Mouse (Mus musculus) CH12F3 (cell line): ENCODE results near the gene Avil.

Experiments
- in situ Hi-C: fragments of 300-500 bp; cut with MboI; formaldehyde crosslinking; loops from 2 replicates; pipeline ENCODE4 v1.14.3; 2020; ENCODE audit warnings: low sequenced_read_pairs

The Avil gene

GRCm38 (mm10) chr10:127017071-127017470 is 16.6 kb downstream of the Avil start:
- in situ Hi-C loops = no loop called here

- in situ Hi-C loops = no loop called here
Measured at GRCm38 (mm10) chr10:127018422-127018821, 17.9 kb downstream of the Avil start.

- in situ Hi-C loops = no loop called here
Measured at GRCm38 (mm10) chr10:127030336-127031296, 30.1 kb downstream of the Avil start, which contains the start of gene Tsfm. Gene Tsfm, minus strand, starts transcription at chr10:127030840.

GRCm38 (mm10) chr10:127033301-127033741 is 32.8 kb downstream of the Avil start:
- in situ Hi-C loops = no loop called here

- in situ Hi-C loops = no loop called here
Measured at GRCm38 (mm10) chr10:127036273-127036672, 35.8 kb downstream of the Avil start.

- in situ Hi-C loops = no loop called here
Measured at GRCm38 (mm10) chr10:127037641-127038040, 37.1 kb downstream of the Avil start.

- in situ Hi-C loops = no loop called here
Measured at GRCm38 (mm10) chr10:127040569-127041214, 40.2 kb downstream of the Avil start.

- in situ Hi-C loops = no loop called here
Measured at GRCm38 (mm10) chr10:127041274-127041766, 40.8 kb downstream of the Avil start, which contains the start of the genes Mettl1 and Eef1akmt3. Gene Mettl1, plus strand, starts transcription at chr10:127041414. Gene Eef1akmt3, minus strand, starts transcription at chr10:127041513.

GRCm38 (mm10) chr10:127041774-127042338 is 41.3 kb downstream of the Avil start:
- in situ Hi-C loops = no loop called here

- in situ Hi-C loops = no loop called here
Measured at GRCm38 (mm10) chr10:127042468-127043115, 42.1 kb downstream of the Avil start.

GRCm38 (mm10) chr10:127043187-127043586 is 42.7 kb downstream of the Avil start:
- in situ Hi-C loops = no loop called here

GRCm38 (mm10) chr10:127047954-127048353 is 47.4 kb downstream of the Avil start, which contains the start of gene Cyp27b1:
Gene Cyp27b1, plus strand, starts transcription at chr10:127048250.
- in situ Hi-C loops = no loop called here

- in situ Hi-C loops = no loop called here
Measured at GRCm38 (mm10) chr10:127048608-127049394, 48.3 kb downstream of the Avil start.

- in situ Hi-C loops = no loop called here
Measured at GRCm38 (mm10) chr10:127049395-127050118, 49.0 kb downstream of the Avil start.

- in situ Hi-C loops = no loop called here
Measured at GRCm38 (mm10) chr10:127050119-127050474, 49.6 kb downstream of the Avil start.

GRCm38 (mm10) chr10:127054646-127055045 is 54.1 kb downstream of the Avil start:
- in situ Hi-C loops = no loop called here

- in situ Hi-C loops = no loop called here
Measured at GRCm38 (mm10) chr10:127055406-127055805, 54.9 kb downstream of the Avil start.

- in situ Hi-C loops = no loop called here
Measured at GRCm38 (mm10) chr10:127056490-127056889, 56.0 kb downstream of the Avil start.

- in situ Hi-C loops = no loop called here
Measured at GRCm38 (mm10) chr10:127058161-127058560, 57.7 kb downstream of the Avil start.
